Mouse (Mus musculus) neural tube, embryonic 14.5 days (tissue): ENCODE measurements around the gene Abcc12. TPM values are rescaled to one million over a fixed set of nuclear protein-coding genes. Genes with fewer than 3 reads are reported as not detected.

Source experiments
- ATAC-seq: fragments of 200-750 bp; cut with Nextera tagmentation; 2 replicates; pipeline ENCODE4 v1.8.0; 2017; ENCODE audit warnings: low read depth, mild to moderate bottlenecking, moderate TSS enrichment, moderate library complexity
- H3K27ac ChIP-seq: fragments of 300-500 bp; sonication (generic); 2 replicates; pipeline ENCODE4 v1.5.1; 2014; ENCODE audit warnings: low read depth, mild to moderate bottlenecking, control low read depth, low read length, moderate library complexity, mixed read lengths
- H3K27me3 ChIP-seq: fragments of 300-500 bp; sonication (generic); 2 replicates; pipeline ENCODE4 v1.6.1; 2014; ENCODE audit warnings: low read length; ENCODE audit not compliant: control insufficient read depth, insufficient read depth
- H3K36me3 ChIP-seq: fragments of 300-500 bp; sonication (generic); 2 replicates; pipeline ENCODE4 v1.6.1; 2014; ENCODE audit warnings: low read length, mixed read lengths; ENCODE audit not compliant: control insufficient read depth, insufficient read depth
- H3K4me1 ChIP-seq: fragments of 300-500 bp; sonication (generic); 2 replicates; pipeline ENCODE4 v1.6.1; 2014; ENCODE audit warnings: low read length; ENCODE audit not compliant: control insufficient read depth, insufficient read depth
- H3K4me2 ChIP-seq: fragments of 300-500 bp; sonication (generic); 2 replicates; pipeline ENCODE4 v1.6.1; 2014; ENCODE audit warnings: mild to moderate bottlenecking, low read depth, low read length, control low read depth
- H3K4me3 ChIP-seq: fragments of 300-500 bp; sonication (generic); 2 replicates; pipeline ENCODE4 v1.5.1; 2014; ENCODE audit warnings: low read depth, low read length, control low read depth, mixed read lengths
- H3K9ac ChIP-seq: fragments of 300-500 bp; sonication (generic); replicated peaks from 2 replicates; pipeline ENCODE4 v1.6.1; 2014; ENCODE audit warnings: low read depth, mild to moderate bottlenecking, control low read depth, low read length, mixed read lengths
- H3K9me3 ChIP-seq: fragments of 300-500 bp; sonication (generic); 2 replicates; pipeline ENCODE4 v1.6.1; 2016; ENCODE audit warnings: low read length; ENCODE audit not compliant: control insufficient read depth
- whole genome bisulfite sequencing: fragments of 180-500 bp; shearing (Covaris S2); extraction: QIAGEN DNeasy Blood & Tissue Kit; methylation state at CpG from one replicate; pipeline ENCODE4 v1.1.7; 2014; 5-methylcytosine and 5-hydroxymethylcytosine counted together
- polyA plus RNA-seq: library from polyadenylated mRNA; unstranded; fragments of >200 nt; fragmentation: Nextera tagmentation; extraction: Ambion mirVana; gene quantifications from 2 replicates; pipeline ENCODE4 v1.2.1, GENCODE M21; 2014

The Abcc12 gene
- polyA plus RNA-seq, 1 experiment from 2014 or later, result 0.17 TPM

DNA sequence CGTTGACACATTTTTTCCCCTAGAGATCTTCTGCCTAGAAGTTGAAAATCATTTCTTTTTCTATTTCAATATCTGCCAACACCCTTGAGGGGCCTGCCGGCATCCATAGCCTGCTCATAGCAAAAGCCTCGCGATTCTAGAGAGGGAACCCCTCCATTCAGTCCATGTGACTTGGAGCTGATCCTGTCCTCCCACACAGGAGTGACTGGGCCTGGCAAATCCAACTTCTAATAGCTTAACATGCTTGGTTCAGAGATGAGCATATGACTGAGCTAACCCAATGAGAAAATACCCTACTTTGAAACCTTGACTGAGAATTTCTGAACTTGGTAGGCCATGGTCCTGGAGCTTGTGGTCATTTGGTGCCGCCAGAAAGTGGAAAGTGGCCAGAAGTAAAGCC, 5.6 kb upstream of the Abcc12 start:
- Histone ChIP-seq H3K4me3 (no peak overlapping the region), H3K36me3 (no peaks in the 10 kb centered on the region), H3K27ac (no peak overlapping the region), H3K9me3 (no peaks in the 10 kb centered on the region), H3K4me2 (no peak overlapping the region), H3K27me3 (no peaks in the 10 kb centered on the region), H3K4me1 (no peaks in the 10 kb centered on the region), H3K9ac (no peak overlapping the region)
- 51% methylated on average over 5 of the region's 5 CpGs for WGBS
- ATAC-seq, result no peak

DNA sequence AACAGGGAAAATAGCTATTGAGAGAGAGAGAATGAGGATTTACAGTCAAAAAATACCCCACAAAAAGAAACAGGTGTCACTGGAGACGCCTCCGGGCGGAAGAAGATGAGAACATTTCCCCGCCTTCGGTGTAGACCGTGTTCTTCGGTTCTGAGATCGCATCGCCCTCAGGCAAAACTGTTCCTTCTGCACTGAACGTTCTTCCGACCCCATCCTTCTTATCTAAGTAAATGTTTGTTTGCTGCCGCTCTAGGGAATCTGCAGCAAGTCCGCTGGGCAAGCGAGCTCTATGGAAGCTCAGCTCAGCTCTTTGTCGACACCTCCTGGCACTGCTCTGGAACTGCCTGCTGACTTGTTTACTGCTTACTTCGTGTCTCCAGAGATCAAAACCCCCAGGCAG, 5.0 kb upstream of the Abcc12 start:
- Histone ChIP-seq H3K9me3 (no peaks in the 10 kb centered on the region), H3K27ac (peak overlapping the region; percentile 57), H3K4me2 (peak overlapping the region; percentile 54), H3K4me3 (peak overlapping the region; percentile 39), H3K4me1 (no peaks in the 10 kb centered on the region), H3K27me3 (no peaks in the 10 kb centered on the region), H3K9ac (peak overlapping the region; percentile 18; the same call in 1 of the 2 replicates), H3K36me3 (no peaks in the 10 kb centered on the region)
- WGBS, result 3% methylated on average over 16 of the region's 16 CpGs
- peak; percentile 87 for ATAC-seq

DNA sequence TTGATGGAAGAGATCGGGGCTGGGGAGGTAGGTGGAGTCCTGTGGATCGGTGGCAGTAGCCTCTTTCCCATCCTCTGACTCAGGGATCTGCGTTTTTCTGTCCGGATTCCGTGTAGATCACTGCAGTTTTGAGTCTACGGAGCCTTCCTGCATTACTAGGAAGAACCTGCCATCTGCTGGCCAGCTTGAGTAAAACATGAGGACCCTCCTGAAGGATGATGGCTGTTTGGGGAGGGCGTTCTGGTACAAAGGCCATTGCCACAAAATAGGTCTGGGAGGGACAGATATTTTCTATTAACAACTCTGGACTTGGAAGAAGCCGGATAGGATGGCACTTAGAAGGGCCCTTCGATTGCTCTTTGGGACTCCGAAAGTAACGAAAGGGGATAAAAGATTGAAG, 4.6 kb upstream of the Abcc12 start:
- peak; percentile 85 for ATAC-seq
- H3K4me1 ChIP-seq, result no peaks in the 10 kb centered on the region
- H3K27me3 ChIP-seq, result no peaks in the 10 kb centered on the region
- peak overlapping the region; percentile 39 for H3K4me3 ChIP-seq
- peak overlapping the region; percentile 57 for H3K27ac ChIP-seq
- peak overlapping the region; percentile 54 for H3K4me2 ChIP-seq
- H3K36me3 ChIP-seq, result no peaks in the 10 kb centered on the region
- H3K9ac ChIP-seq, result peak overlapping the region; percentile 18; the same call in 1 of the 2 replicates
- no peaks in the 10 kb centered on the region for H3K9me3 ChIP-seq
- WGBS, result 2% methylated on average over 11 of the region's 11 CpGs

DNA sequence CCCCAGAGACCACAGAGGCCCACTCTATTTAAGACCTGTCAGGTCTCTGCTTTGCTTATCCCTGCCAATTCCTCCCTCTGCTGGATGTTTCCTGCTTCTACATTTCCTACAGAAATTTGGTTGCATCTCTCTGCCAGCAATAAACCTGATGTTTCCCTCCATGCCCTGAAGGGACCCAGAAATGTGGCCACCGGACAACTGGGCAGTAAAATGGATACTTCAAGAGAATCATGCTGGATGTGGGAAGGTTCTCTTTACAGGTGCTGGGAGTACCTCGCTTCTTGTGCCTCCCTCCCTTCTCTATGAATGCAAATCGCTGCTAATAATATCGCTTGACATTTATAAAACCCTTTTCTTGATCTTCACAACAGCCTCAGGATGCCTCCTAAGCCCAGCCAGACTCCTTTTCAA, 1.4 kb upstream of the Abcc12 start:
- Histone ChIP-seq H3K4me2 (no peak overlapping the region), H3K36me3 (no peaks in the 10 kb centered on the region), H3K4me1 (no peaks in the 10 kb centered on the region), H3K4me3 (no peak overlapping the region), H3K9me3 (no peaks in the 10 kb centered on the region), H3K27me3 (no peaks in the 10 kb centered on the region), H3K9ac (no peak overlapping the region), H3K27ac (no peak overlapping the region)
- 76% methylated on average over 4 of the region's 4 CpGs for WGBS
- no peak for ATAC-seq

DNA sequence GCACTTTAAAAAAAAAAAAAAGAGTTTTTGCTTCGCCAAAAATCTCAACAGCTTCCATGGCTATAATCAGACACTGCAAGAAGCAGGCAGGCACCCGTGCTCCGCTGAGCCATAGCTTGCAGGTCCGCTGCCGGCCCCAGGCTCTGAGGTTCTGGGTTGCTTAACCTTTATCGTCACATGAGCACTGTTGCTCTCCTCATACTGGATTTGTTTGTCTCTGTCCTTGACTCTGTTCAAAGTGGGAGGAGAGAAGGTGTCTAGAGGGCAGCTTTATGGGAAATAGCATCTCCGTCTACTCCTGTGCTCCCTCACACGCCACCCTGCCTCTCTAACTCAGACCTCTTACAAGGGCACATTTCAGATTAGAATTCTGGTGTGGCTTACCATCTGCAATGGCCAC, 1.8 kb downstream of the Abcc12 start:
- no peaks in the 10 kb centered on the region for H3K36me3 ChIP-seq
- no peak overlapping the region for H3K9ac ChIP-seq
- no peaks in the 10 kb centered on the region for H3K27me3 ChIP-seq
- no peaks in the 10 kb centered on the region for H3K9me3 ChIP-seq
- no peak overlapping the region for H3K27ac ChIP-seq
- H3K4me1 ChIP-seq, result no peaks in the 10 kb centered on the region
- no peak for ATAC-seq
- H3K4me2 ChIP-seq, result no peak overlapping the region
- 89% methylated on average over 8 of the region's 8 CpGs for WGBS
- H3K4me3 ChIP-seq, result no peak overlapping the region

DNA sequence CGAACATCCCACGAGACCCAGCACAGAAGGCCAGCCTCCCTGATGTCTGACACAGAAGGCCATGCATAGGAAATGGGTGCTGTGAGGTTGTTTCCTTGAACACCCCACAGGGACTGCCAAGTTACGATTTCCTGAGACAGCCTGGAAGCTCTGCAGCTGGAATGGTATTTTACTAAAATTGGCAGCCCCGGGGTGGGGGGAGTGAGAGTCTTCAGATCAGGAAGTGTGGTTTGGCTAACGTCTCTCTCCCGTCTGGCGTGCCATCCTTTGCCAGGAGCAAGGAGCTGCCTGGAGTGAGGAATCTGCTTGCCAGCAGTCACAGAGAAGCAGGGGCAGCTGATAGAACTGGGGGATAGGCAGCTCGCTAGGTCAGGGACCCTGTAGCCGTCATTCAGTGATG, 2.4 kb downstream of the Abcc12 start:
- no peak overlapping the region for H3K4me2 ChIP-seq
- no peak overlapping the region for H3K9ac ChIP-seq
- 63% methylated on average over 9 of the region's 9 CpGs for WGBS
- no peak for ATAC-seq
- H3K27me3 ChIP-seq, result no peaks in the 10 kb centered on the region
- no peak overlapping the region for H3K4me3 ChIP-seq
- H3K4me1 ChIP-seq, result no peaks in the 10 kb centered on the region
- H3K27ac ChIP-seq, result no peak overlapping the region
- no peaks in the 10 kb centered on the region for H3K36me3 ChIP-seq
- no peaks in the 10 kb centered on the region for H3K9me3 ChIP-seq

DNA sequence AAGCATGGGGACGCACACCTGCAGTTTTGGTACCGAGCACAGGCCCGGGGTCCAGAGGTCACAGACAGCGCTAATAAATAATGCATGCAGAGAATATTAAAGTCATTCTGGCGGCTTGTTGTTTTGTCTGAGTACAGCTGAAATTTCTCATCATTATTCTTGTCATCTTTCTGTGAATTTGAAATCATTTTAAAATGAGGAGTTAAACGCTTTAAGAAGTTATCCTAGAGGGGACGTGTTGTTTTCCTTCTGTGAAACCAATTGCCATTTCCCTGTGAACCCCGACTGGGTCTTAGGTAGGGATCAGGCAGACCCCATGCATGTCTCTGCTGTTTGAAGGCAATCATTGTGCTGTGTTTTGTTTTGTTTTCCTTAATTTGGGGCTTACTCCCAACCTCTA, 2.9 kb downstream of the Abcc12 start:
- Histone ChIP-seq H3K4me2 (no peak overlapping the region), H3K27me3 (no peaks in the 10 kb centered on the region), H3K4me1 (no peaks in the 10 kb centered on the region), H3K36me3 (no peaks in the 10 kb centered on the region), H3K9ac (no peak overlapping the region), H3K4me3 (no peak overlapping the region), H3K27ac (no peak overlapping the region), H3K9me3 (no peaks in the 10 kb centered on the region)
- 78% methylated on average over 8 of the region's 8 CpGs for WGBS
- no peak for ATAC-seq

DNA sequence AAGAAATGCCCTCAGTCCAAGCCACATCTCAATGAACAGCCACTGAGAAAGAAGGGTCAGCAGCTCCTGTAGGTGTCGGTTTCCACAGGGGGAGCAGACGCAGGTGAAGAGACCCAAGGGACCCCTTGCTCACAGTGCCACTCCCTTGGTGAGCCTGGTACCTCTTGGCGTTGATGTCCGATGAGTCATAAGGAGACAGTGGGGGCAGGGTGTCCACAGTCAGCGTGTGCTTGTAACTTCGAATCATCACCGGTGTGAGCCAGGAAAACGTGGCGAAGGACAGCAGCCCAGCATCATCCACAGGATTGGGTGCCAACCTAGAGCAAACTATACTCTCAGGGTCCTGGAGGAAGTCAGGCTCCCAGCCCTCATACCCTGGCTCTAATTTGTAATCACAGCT, 16.8 kb downstream of the Abcc12 start:
- H3K36me3 ChIP-seq, result no peaks in the 10 kb centered on the region
- no peak overlapping the region for H3K27ac ChIP-seq
- no peaks in the 10 kb centered on the region for H3K9me3 ChIP-seq
- no peak overlapping the region for H3K4me3 ChIP-seq
- no peaks in the 10 kb centered on the region for H3K4me1 ChIP-seq
- ATAC-seq, result no peak
- H3K9ac ChIP-seq, result no peak overlapping the region
- WGBS, result 90% methylated on average over 9 of the region's 9 CpGs
- no peak overlapping the region for H3K4me2 ChIP-seq
- no peaks in the 10 kb centered on the region for H3K27me3 ChIP-seq

DNA sequence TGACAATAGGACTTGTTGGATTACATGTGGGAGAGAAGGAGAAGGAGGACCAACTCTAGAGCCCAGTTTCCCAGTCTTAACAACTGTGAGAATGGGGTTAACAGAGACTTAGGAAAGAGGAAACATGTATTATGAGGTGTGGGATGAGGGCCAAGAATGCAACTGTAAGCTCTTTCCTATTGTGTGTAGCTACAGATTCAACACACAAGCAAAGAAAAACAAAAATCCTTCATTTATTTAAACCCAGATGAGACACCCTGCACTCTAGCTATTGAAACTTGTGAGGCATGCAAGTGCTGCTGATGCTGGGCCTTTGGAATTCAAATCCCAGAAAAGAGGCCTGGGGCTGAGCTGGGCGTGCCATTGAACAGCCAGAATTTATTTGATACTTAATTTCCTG, 18.7 kb downstream of the Abcc12 start:
- Histone ChIP-seq H3K36me3 (no peaks in the 10 kb centered on the region), H3K27me3 (no peaks in the 10 kb centered on the region), H3K9ac (no peak overlapping the region), H3K4me2 (no peak overlapping the region), H3K9me3 (no peaks in the 10 kb centered on the region), H3K4me3 (no peak overlapping the region), H3K27ac (no peak overlapping the region), H3K4me1 (no peaks in the 10 kb centered on the region)
- WGBS, result 44% methylated on average over 1 of the region's 1 CpGs
- ATAC-seq, result no peak

DNA sequence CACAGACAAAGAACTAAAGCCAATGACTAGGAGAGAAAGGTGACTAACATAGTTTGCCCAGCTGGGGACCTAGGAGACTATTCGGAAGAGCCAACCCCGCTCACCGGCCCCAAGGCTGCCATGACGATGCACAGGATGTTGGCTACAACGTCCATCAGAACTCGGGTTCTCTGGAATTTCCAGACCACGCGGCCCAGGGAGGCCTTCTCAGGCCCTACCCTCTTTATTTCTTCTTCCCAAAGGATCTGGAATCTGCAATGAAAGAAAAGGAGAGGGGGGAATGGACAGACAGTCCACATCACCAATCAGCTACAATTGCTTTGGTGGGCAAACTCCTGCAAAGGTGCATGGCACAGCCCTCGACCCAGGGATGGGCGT, 19.8 kb downstream of the Abcc12 start:
- no peaks in the 10 kb centered on the region for H3K36me3 ChIP-seq
- no peaks in the 10 kb centered on the region for H3K4me1 ChIP-seq
- H3K27me3 ChIP-seq, result no peaks in the 10 kb centered on the region
- no peak overlapping the region for H3K4me3 ChIP-seq
- no peak overlapping the region for H3K4me2 ChIP-seq
- no peak overlapping the region for H3K9ac ChIP-seq
- 92% methylated on average over 10 of the region's 10 CpGs for WGBS
- H3K27ac ChIP-seq, result no peak overlapping the region
- no peak for ATAC-seq
- H3K9me3 ChIP-seq, result no peaks in the 10 kb centered on the region
